Mouse (Mus musculus): ENCODE measurements around the gene Gm5861.
"Not testable (repeated sequence)": the region's sequence is repeated elsewhere in the genome, so short reads cannot be mapped to it uniquely, and the experiment has no call there.

Gm5861 gene

DNA sequence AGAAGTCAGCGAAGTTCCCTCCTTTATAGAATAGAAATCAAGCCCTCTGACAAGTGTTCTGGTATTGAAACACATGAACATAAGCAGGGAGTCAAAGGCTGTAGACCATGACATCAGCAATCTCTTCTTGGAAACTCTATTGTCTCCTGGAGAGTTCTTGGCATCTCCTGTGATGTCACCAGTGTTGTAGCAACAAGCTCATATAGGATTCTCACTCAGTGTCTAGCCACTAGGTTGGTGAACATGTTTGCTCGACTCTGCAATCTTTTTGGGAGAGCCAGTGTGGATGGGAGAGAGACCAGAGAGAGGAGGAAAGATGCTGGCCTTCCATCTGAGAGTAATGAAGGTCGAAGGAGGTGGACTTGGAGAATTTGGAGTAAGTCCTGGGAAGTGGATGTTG is at the start of gene Gm5861:
Gene Gm5861, plus strand, starts transcription at position 301 of the 400 bp plus-strand sequence.
- not testable (repeated sequence) for DNase-seq (ENCODE audit: low read depth)

DNA sequence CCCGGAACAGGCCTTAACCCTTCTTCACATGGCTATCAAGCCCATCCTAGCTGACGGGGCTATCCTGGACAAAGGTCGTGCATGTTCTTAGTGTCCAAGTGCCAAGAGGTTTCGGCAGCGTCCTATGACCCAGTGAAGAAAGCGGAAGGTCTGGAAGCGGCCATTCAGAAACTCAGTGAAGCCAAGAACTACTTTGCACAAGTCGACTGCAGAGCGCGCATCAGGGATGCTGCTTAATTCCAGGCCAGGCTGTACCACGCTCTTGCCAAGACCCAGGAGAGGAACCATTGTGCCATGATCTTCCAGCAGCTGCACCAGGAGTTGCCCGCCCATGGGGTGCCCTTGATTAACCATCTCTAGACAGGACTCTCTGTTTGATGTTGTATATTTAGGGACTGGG is 44.8 kb upstream of the Gm5861 start:
- DNase-seq (ENCODE audit: low read depth), result not testable (repeated sequence)
